Mouse (Mus musculus) CD8-positive naive resting alpha-beta T cell, adult 2 months (primary cell): Measurements from ENCODE around the gene Nfe2l1.

Experiments
- DNase-seq, 2 experiments: peaks; one replicate each; pipeline ENCODE4 v3.0.0; 2022; ENCODE audit warnings: low read depth in 2 of 2, low spot score in 2 of 2

The Nfe2l1 gene

GRCm38 (mm10) chr11:96847240-96847639 lies 17.5 kb upstream of the Nfe2l1 start:
- no peak for DNase-seq

- DNase-seq, result no peak
Measured at GRCm38 (mm10) chr11:96843627-96844026, 13.9 kb upstream of the Nfe2l1 start.

- no peak for DNase-seq
Measured at GRCm38 (mm10) chr11:96840290-96840689, 10.5 kb upstream of the Nfe2l1 start.

GRCm38 (mm10) chr11:96839877-96840276 lies 10.1 kb upstream of the Nfe2l1 start:
- DNase-seq, result no peak

- no peak for DNase-seq
Measured at GRCm38 (mm10) chr11:96839428-96839827, 9.7 kb upstream of the Nfe2l1 start.

- no peak for DNase-seq
Measured at GRCm38 (mm10) chr11:96838341-96838740, 8.6 kb upstream of the Nfe2l1 start.

GRCm38 (mm10) chr11:96837298-96837697 lies 7.5 kb upstream of the Nfe2l1 start:
- no peak for DNase-seq

- DNase-seq, result no peak
Measured at GRCm38 (mm10) chr11:96834127-96834526, 4.4 kb upstream of the Nfe2l1 start.

- no peak for DNase-seq
Measured at GRCm38 (mm10) chr11:96832973-96833372, 3.2 kb upstream of the Nfe2l1 start.

- no peak for DNase-seq
Measured at GRCm38 (mm10) chr11:96832541-96832940, 2.8 kb upstream of the Nfe2l1 start.

- no peak for DNase-seq
Measured at GRCm38 (mm10) chr11:96831516-96831915, 1.7 kb upstream of the Nfe2l1 start.

- DNase-seq, result no peak
Measured at GRCm38 (mm10) chr11:96830539-96831216, 910 bp upstream of the Nfe2l1 start.

GRCm38 (mm10) chr11:96829403-96829812 lies 360 bp downstream of the Nfe2l1 start:
- no peak for DNase-seq

GRCm38 (mm10) chr11:96828881-96829280 lies 887 bp downstream of the Nfe2l1 start:
- DNase-seq, result no peak

GRCm38 (mm10) chr11:96827917-96828316 lies 1.9 kb downstream of the Nfe2l1 start:
- DNase-seq, result no peak

- no peak for DNase-seq
Measured at GRCm38 (mm10) chr11:96827062-96827581, 2.6 kb downstream of the Nfe2l1 start.

GRCm38 (mm10) chr11:96826481-96826880 lies 3.3 kb downstream of the Nfe2l1 start:
- DNase-seq, result no peak

GRCm38 (mm10) chr11:96824783-96825495 lies 4.8 kb downstream of the Nfe2l1 start:
- DNase-seq, result no peak

- peak; percentile 68 to 75 for DNase-seq
Measured at GRCm38 (mm10) chr11:96823880-96824782, 5.6 kb downstream of the Nfe2l1 start.

GRCm38 (mm10) chr11:96823471-96823837 lies 6.3 kb downstream of the Nfe2l1 start:
- no peak for DNase-seq

- no peak for DNase-seq
Measured at GRCm38 (mm10) chr11:96822675-96823470, 6.9 kb downstream of the Nfe2l1 start.
